Comparison of ENCODE assay signal across 8 mouse cellular contexts in the genomic region with DNA sequence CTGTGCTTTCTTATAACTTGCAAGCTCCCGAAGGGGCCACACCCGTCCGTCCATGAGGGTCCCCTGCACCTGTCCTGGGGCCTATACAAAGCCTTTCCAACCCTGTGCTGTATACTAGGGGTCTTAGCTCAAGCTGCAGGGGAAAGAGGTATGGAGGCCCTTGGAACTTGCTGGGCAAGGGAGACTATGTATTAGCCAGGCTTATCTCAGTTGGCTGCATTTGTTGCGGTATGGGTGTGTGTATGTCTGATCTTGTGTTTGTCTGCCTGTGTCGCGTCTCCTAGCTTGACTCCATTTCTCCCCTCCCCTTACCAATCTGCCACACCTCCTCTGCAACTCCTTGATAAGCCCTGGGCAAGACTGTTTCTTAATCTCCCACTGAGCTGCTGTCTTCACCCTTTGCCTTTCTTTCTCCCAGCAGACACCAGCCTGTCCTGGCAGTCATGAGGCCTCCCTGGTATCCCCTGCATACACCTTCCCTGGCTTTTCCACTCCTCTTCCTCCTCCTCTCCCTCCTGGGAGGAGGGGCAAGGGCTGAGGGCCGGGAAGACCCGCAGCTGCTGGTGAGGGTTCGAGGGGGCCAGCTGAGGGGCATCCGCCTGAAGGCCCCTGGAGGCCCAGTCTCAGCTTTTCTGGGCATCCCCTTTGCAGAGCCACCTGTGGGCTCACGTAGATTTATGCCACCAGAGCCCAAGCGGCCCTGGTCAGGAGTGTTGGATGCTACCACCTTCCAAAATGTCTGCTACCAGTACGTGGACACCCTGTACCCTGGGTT. TPM values are rescaled to one million over a fixed set of nuclear protein-coding genes. Genes with fewer than 3 reads are reported as not detected.
A peak's percentile ranks its signal among the peaks of the same experiment; 100 is the strongest.
DNase-seq lines count a peak whose midpoint lies in the region; ATAC-seq and TF ChIP-seq lines count a peak whose summit lies in the region.

No protein-coding gene starts in this region.

- ATAC-seq in hindbrain, embryonic 11.5 days (ENCODE audit: low FRiP score) = no peak
- no peak for ATAC-seq in embryonic facial prominence, embryonic 11.5 days (replicated peaks; ENCODE audit: insufficient number of reproducible peaks, low FRiP score, low TSS enrichment, low read depth)
- ATAC-seq in limb, embryonic 12.5 days (ENCODE audit: insufficient number of reproducible peaks, insufficient read depth, low FRiP score, low TSS enrichment, low read depth) = no peak

- DNase-seq in hindbrain, embryonic 10.5 days (ENCODE audit: low spot score) = no peak
- no peak for DNase-seq in hindbrain, embryonic 11.5 days (ENCODE audit: low spot score)
- DNase-seq in embryonic facial prominence, embryonic 11.5 days (ENCODE audit: low spot score) = no peak
- DNase-seq in MN1 (ENCODE audit: low spot score) = no peak
- no peak for DNase-seq in natural killer cell, adult 2 months (ENCODE audit: low spot score in 2 of 2)
- DNase-seq in urinary bladder, postnatal 25 days (ENCODE audit: low spot score) = no peak

- peak overlapping the region; percentile 62 for H3K4me3 ChIP-seq in hindbrain, embryonic 10.5 days
- H3K4me3 ChIP-seq in hindbrain, embryonic 11.5 days (ENCODE audit: low read depth, low read length) = no peak overlapping the region
- H3K4me3 ChIP-seq in embryonic facial prominence, embryonic 11.5 days (ENCODE audit: low read depth, low read length) = 0 out of 2 replicates have a peak overlapping the region, but pooled peaks have one; percentile 38
- H3K4me3 ChIP-seq in limb, embryonic 12.5 days (replicated peaks) = no peak overlapping the region; the same call in 1 of the 2 replicates
- H3K4me3 ChIP-seq in olfactory bulb, adult 2 months (ENCODE audit: insufficient read depth, low read depth, low read length) = peak overlapping the region; percentile 81

- no peak overlapping the region for H3K9ac ChIP-seq in hindbrain, embryonic 11.5 days (ENCODE audit: low read depth, low read length)
- no peak overlapping the region; the same call in 1 of the 2 replicates for H3K9ac ChIP-seq in embryonic facial prominence, embryonic 11.5 days (replicated peaks; ENCODE audit: low read length)
- H3K9ac ChIP-seq in limb, embryonic 12.5 days (replicated peaks) = no peak overlapping the region

- no peaks in the 10 kb centered on the region for H3K9me3 ChIP-seq in hindbrain, embryonic 10.5 days
- H3K9me3 ChIP-seq in hindbrain, embryonic 11.5 days (ENCODE audit: control insufficient read depth, low read length) = no peaks in the 10 kb centered on the region
- H3K9me3 ChIP-seq in embryonic facial prominence, embryonic 11.5 days (replicated peaks; ENCODE audit: control insufficient read depth, low read length) = no peaks in the 10 kb centered on the region
- no peaks in the 10 kb centered on the region for H3K9me3 ChIP-seq in limb, embryonic 12.5 days

- peaks cover 3% of the 10 kb centered on the region; the same call in 1 of the 2 replicates for H3K36me3 ChIP-seq in hindbrain, embryonic 10.5 days
- no peaks in the 10 kb centered on the region for H3K36me3 ChIP-seq in hindbrain, embryonic 11.5 days (ENCODE audit: control insufficient read depth, insufficient read depth, low read length)
- no peaks in the 10 kb centered on the region for H3K36me3 ChIP-seq in embryonic facial prominence, embryonic 11.5 days (replicated peaks; ENCODE audit: control insufficient read depth, insufficient read depth, low read depth, low read length)
- no peaks in the 10 kb centered on the region for H3K36me3 ChIP-seq in limb, embryonic 12.5 days

- no peak overlapping the region for H3K4me2 ChIP-seq in hindbrain, embryonic 11.5 days (replicated peaks; ENCODE audit: low read depth, low read length)
- peak overlapping the region; percentile 80 for H3K4me2 ChIP-seq in embryonic facial prominence, embryonic 11.5 days (ENCODE audit: low read depth, low read length)
- peak overlapping the region; percentile 80; the same call in 1 of the 2 replicates for H3K4me2 ChIP-seq in limb, embryonic 12.5 days

- no peak for TF ChIP-seq POLR2A in olfactory bulb, adult 2 months (IDR thresholded peaks at IDR 0.05; ENCODE audit: insufficient read depth, low read depth, low read length)

- peaks cover 65% of the 10 kb centered on the region for H3K27me3 ChIP-seq in hindbrain, embryonic 10.5 days (ENCODE audit: insufficient read depth, poor library complexity, severe bottlenecking)
- H3K27me3 ChIP-seq in hindbrain, embryonic 11.5 days (ENCODE audit: control insufficient read depth, insufficient read depth, low read length) = peaks cover 34% of the 10 kb centered on the region
- peaks cover 42% of the 10 kb centered on the region for H3K27me3 ChIP-seq in embryonic facial prominence, embryonic 11.5 days (ENCODE audit: control insufficient read depth, insufficient read depth, low read length)
- peaks cover 78% of the 10 kb centered on the region for H3K27me3 ChIP-seq in limb, embryonic 12.5 days

- H3K4me1 ChIP-seq in hindbrain, embryonic 10.5 days (replicated peaks) = peaks cover 67% of the 10 kb centered on the region
- peaks cover 17% of the 10 kb centered on the region for H3K4me1 ChIP-seq in hindbrain, embryonic 11.5 days (replicated peaks; ENCODE audit: control insufficient read depth, insufficient read depth, low read length)
- peaks cover 22% of the 10 kb centered on the region for H3K4me1 ChIP-seq in embryonic facial prominence, embryonic 11.5 days (ENCODE audit: control insufficient read depth, insufficient read depth, low read length)
- peaks cover 36% of the 10 kb centered on the region for H3K4me1 ChIP-seq in limb, embryonic 12.5 days (replicated peaks)
- peaks cover 29% of the 10 kb centered on the region for H3K4me1 ChIP-seq in olfactory bulb, adult 2 months (ENCODE audit: control insufficient read depth, insufficient read depth, low read length)

- peak overlapping the region; percentile 72 for H3K27ac ChIP-seq in hindbrain, embryonic 10.5 days
- no peak overlapping the region for H3K27ac ChIP-seq in hindbrain, embryonic 11.5 days (ENCODE audit: low read depth, low read length)
- H3K27ac ChIP-seq in embryonic facial prominence, embryonic 11.5 days (replicated peaks; ENCODE audit: low read depth, low read length) = no peak overlapping the region
- H3K27ac ChIP-seq in limb, embryonic 12.5 days = no peak overlapping the region
- peak overlapping the region; percentile 27; the same call in 1 of the 2 replicates for H3K27ac ChIP-seq in olfactory bulb, adult 2 months (ENCODE audit: insufficient read depth, low read depth, low read length)

- TF ChIP-seq CTCF in olfactory bulb, adult 2 months (IDR thresholded peaks at IDR 0.05; ENCODE audit: insufficient read depth, low read depth, low read length) = no peak

- 58% methylated on average over 13 of the region's 13 CpGs for WGBS in hindbrain, embryonic 10.5 days
- 48% methylated on average over 13 of the region's 13 CpGs for WGBS in hindbrain, embryonic 11.5 days
- WGBS in embryonic facial prominence, embryonic 11.5 days = 60% methylated on average over 13 of the region's 13 CpGs
- 55% methylated on average over 13 of the region's 13 CpGs for WGBS in limb, embryonic 12.5 days
- WGBS in olfactory bulb, adult 2 months = 63% methylated on average over 13 of the region's 13 CpGs

RNA-seq across cellular contexts. Expression of gene Ache, which starts 2.5 kb away (rescaled TPM):
- 5.9 and 7.1 TPM in 2 replicates for polyA plus RNA-seq in hindbrain, embryonic 10.5 days (2016; fragmentation: Nextera tagmentation; extraction: Ambion mirVana)
- polyA plus RNA-seq in hindbrain, embryonic 11.5 days (2014; fragmentation: Nextera tagmentation; extraction: Ambion mirVana) = 6.2 and 8.1 TPM in 2 replicates
- 3.5 and 6.3 TPM in 2 replicates for polyA plus RNA-seq in embryonic facial prominence, embryonic 11.5 days (2014; fragmentation: Nextera tagmentation; extraction: Ambion mirVana)
- 7.7 and 8.3 TPM in 2 replicates for polyA plus RNA-seq in limb, embryonic 12.5 days (2016; fragmentation: Nextera tagmentation; extraction: Ambion mirVana)
- polyA plus RNA-seq in olfactory bulb, adult 2 months (2012; ENCODE audit: insufficient read depth, insufficient read length, low replicate concordance, missing spikeins) = not detected in 2 replicates

RNA-seq across cellular contexts. Expression of gene Ufsp1, which starts 4.7 kb away (rescaled TPM):
- 10.6 and 12.2 TPM in 2 replicates for polyA plus RNA-seq in hindbrain, embryonic 10.5 days (2016; fragmentation: Nextera tagmentation; extraction: Ambion mirVana)
- 8.6 and 9.0 TPM in 2 replicates for polyA plus RNA-seq in hindbrain, embryonic 11.5 days (2014; fragmentation: Nextera tagmentation; extraction: Ambion mirVana)
- polyA plus RNA-seq in embryonic facial prominence, embryonic 11.5 days (2014; fragmentation: Nextera tagmentation; extraction: Ambion mirVana) = 6.6 and 7.8 TPM in 2 replicates
- 6.7 and 6.8 TPM in 2 replicates for polyA plus RNA-seq in limb, embryonic 12.5 days (2016; fragmentation: Nextera tagmentation; extraction: Ambion mirVana)
- not detected in 2 replicates for polyA plus RNA-seq in olfactory bulb, adult 2 months (2012; ENCODE audit: insufficient read depth, insufficient read length, low replicate concordance, missing spikeins)

RNA-seq across cellular contexts. Expression of gene Srrt, which starts 17.7 kb away (rescaled TPM):
- polyA plus RNA-seq in hindbrain, embryonic 10.5 days (2016; fragmentation: Nextera tagmentation; extraction: Ambion mirVana) = 175 and 186 TPM in 2 replicates
- polyA plus RNA-seq in hindbrain, embryonic 11.5 days (2014; fragmentation: Nextera tagmentation; extraction: Ambion mirVana) = 138 and 140 TPM in 2 replicates
- 136 and 148 TPM in 2 replicates for polyA plus RNA-seq in embryonic facial prominence, embryonic 11.5 days (2014; fragmentation: Nextera tagmentation; extraction: Ambion mirVana)
- polyA plus RNA-seq in limb, embryonic 12.5 days (2016; fragmentation: Nextera tagmentation; extraction: Ambion mirVana) = 182 and 185 TPM in 2 replicates
- polyA plus RNA-seq in olfactory bulb, adult 2 months (2012; ENCODE audit: insufficient read depth, insufficient read length, low replicate concordance, missing spikeins) = 488 TPM in 1 of 2 replicates, not detected in the other

RNA-seq across cellular contexts. Expression of gene Trip6, which starts 24.4 kb away (rescaled TPM):
- polyA plus RNA-seq in hindbrain, embryonic 10.5 days (2016; fragmentation: Nextera tagmentation; extraction: Ambion mirVana) = 53.9 and 57.2 TPM in 2 replicates
- 27.4 and 28.6 TPM in 2 replicates for polyA plus RNA-seq in hindbrain, embryonic 11.5 days (2014; fragmentation: Nextera tagmentation; extraction: Ambion mirVana)
- 40.3 and 51.8 TPM in 2 replicates for polyA plus RNA-seq in embryonic facial prominence, embryonic 11.5 days (2014; fragmentation: Nextera tagmentation; extraction: Ambion mirVana)
- polyA plus RNA-seq in limb, embryonic 12.5 days (2016; fragmentation: Nextera tagmentation; extraction: Ambion mirVana) = 81.6 and 86.9 TPM in 2 replicates
- not detected in 2 replicates for polyA plus RNA-seq in olfactory bulb, adult 2 months (2012; ENCODE audit: insufficient read depth, insufficient read length, low replicate concordance, missing spikeins)

RNA-seq across cellular contexts. Expression of gene Slc12a9, which starts 43.6 kb away (rescaled TPM):
- polyA plus RNA-seq in hindbrain, embryonic 10.5 days (2016; fragmentation: Nextera tagmentation; extraction: Ambion mirVana) = 14.2 and 17.2 TPM in 2 replicates
- 7.1 and 7.5 TPM in 2 replicates for polyA plus RNA-seq in hindbrain, embryonic 11.5 days (2014; fragmentation: Nextera tagmentation; extraction: Ambion mirVana)
- polyA plus RNA-seq in embryonic facial prominence, embryonic 11.5 days (2014; fragmentation: Nextera tagmentation; extraction: Ambion mirVana) = 3.0 and 4.2 TPM in 2 replicates
- 13.8 and 16.3 TPM in 2 replicates for polyA plus RNA-seq in limb, embryonic 12.5 days (2016; fragmentation: Nextera tagmentation; extraction: Ambion mirVana)
- not detected in 2 replicates for polyA plus RNA-seq in olfactory bulb, adult 2 months (2012; ENCODE audit: insufficient read depth, insufficient read length, low replicate concordance, missing spikeins)

Comparison
In these comparisons a context has a peak if more than half of its experiments do, and no peak if none do; other contexts are left out.
1. H3K27ac ChIP-seq: peak in hindbrain, embryonic 10.5 days (single experiment) and olfactory bulb, adult 2 months (single experiment); none in hindbrain, embryonic 11.5 days (single experiment), embryonic facial prominence, embryonic 11.5 days (single experiment) and limb, embryonic 12.5 days (single experiment).
2. H3K4me3 ChIP-seq: peak in hindbrain, embryonic 10.5 days (single experiment), embryonic facial prominence, embryonic 11.5 days (single experiment) and olfactory bulb, adult 2 months (single experiment); none in hindbrain, embryonic 11.5 days (single experiment) and limb, embryonic 12.5 days (single experiment).